Mouse (Mus musculus) NIH3T3 (cell line): ENCODE data around the gene Gm10401.

ENCODE experiments used
- DNase-seq: peaks from one replicate; pipeline ENCODE4 v3.0.0-alpha.2; 2012; ENCODE audit warnings: low read depth

The Gm10401 gene

DNA sequence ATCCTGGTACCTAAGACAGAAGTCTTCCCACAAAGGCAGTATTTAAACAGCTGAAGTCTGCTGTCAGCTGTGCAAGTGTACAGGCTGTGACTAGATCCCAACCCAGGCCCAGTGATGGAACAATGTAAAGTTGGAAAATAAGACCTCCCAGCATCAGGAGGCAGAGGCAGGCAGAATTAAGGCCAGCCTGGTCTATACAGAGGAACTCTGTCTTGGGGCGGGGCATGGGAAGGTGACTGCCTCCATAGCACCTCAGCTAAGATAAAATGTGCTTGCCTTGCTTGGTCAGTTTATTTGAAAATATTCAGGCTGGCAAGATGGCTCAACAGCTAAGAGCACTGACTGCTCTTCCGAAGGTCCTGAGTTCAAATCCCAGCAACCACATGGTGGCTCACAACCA lies 27.6 kb downstream of the Gm10401 start:
- no peak for DNase-seq

GRCm38 (mm10) chr5:115069611-115070010 lies 28.5 kb downstream of the Gm10401 start:
- peak; percentile 47 for DNase-seq

- DNase-seq: peak; percentile 21
Observed at GRCm38 (mm10) chr5:115068671-115069421, 29.2 kb downstream of the Gm10401 start.

DNA sequence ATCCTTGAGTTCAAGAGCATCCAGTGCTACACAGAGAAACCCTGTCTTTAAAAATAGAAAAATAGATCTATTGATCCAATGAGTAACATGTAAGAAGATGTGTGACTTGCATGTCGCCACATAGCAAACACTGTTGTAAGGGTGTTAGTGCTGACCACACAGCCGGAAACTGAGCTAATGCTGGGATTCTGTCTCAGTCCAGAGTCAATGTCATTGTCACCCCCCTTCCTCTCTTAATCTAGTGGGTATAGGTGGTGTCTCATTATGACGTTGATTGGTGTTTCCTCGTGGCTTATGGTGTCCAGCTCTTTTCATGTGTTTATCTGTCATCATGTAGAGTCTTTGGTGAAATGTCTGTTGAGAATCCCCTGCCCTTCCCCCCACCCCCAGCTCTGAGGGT lies 31.9 kb downstream of the Gm10401 start:
- no peak for DNase-seq

GRCm38 (mm10) chr5:115063391-115063790 lies 34.7 kb downstream of the Gm10401 start:
- DNase-seq: no peak

GRCm38 (mm10) chr5:115062566-115062965 lies 35.5 kb downstream of the Gm10401 start:
- no peak for DNase-seq

DNA sequence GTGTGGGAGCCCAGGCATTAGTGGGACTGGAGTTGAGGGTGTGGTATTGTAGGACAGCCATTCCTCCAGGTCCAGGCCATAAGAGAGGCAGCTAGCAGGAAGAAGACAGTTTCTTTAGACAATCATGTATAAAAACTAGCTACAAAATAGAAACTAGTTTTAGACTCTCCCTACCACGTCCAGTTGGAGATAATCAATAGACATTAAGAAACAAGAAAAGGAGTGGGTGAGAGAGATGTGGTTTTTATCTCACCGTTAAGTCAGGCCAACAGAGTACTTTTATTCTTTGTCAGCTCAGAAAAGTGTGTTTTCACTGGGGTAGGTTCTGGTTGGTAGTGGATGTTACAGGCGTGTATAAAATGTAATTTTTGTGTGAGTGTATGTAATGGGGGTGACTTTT lies 37.1 kb downstream of the Gm10401 start:
- no peak for DNase-seq

- no peak for DNase-seq
Observed at GRCm38 (mm10) chr5:115060067-115060695, 37.9 kb downstream of the Gm10401 start.

GRCm38 (mm10) chr5:115058584-115059297 lies 39.4 kb downstream of the Gm10401 start:
- no peak for DNase-seq

DNA sequence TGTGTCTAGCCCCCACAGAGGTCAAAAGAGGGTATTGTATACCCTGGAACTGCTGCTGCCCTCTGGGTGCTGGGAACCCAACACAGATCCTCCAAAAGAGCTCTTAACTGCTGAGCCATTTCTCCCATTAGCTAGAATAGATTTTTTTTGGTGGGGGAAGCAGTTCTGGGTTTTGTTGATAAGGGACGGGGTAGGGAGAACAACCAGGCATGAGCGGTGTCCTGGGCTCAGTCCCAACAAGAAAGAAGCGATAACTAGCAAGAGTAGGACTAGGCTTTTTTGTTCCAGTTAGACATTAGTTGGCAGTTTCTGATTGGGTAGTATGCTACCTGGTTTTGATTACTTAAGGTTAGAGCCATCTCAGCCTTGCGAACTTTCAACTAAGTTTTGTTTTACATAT lies 40.9 kb downstream of the Gm10401 start:
- no peak for DNase-seq

GRCm38 (mm10) chr5:115055418-115055817 lies 42.7 kb downstream of the Gm10401 start:
- no peak for DNase-seq

GRCm38 (mm10) chr5:115053791-115054396 lies 44.2 kb downstream of the Gm10401 start:
- no peak for DNase-seq

- DNase-seq: no peak
Observed at GRCm38 (mm10) chr5:115052546-115052945, 45.5 kb downstream of the Gm10401 start.

DNA sequence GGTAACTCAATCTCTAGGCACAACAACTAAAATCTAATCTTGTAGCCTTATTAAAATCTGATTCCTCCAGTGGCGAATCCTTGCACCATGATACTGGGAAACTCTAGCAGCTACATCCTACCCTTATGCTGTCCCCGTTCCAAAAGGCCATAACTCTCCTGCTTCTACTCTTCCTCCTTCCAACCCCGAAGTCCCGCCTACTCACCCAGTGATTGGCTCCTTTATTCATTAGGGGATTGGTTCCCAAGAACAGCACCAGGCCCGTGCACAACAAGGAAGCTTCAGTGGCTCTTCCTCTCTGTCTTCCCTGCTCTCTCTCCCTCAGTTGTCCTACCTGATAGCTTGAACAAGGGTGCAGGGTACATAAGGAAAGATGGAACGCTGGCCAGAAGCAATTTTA lies 47.3 kb downstream of the Gm10401 start:
- DNase-seq: no peak

- no peak for DNase-seq
Observed at GRCm38 (mm10) chr5:115049692-115050091, 48.4 kb downstream of the Gm10401 start.
